Mouse (Mus musculus): Measurements from ENCODE around the gene Phgr1. TPM values are rescaled to one million over a fixed set of nuclear protein-coding genes. Genes with fewer than 3 reads are reported as not detected.

Phgr1 gene
- not detected in 2 replicates for polyA plus RNA-seq (2015; fragmentation: Nextera tagmentation; extraction: Ambion mirVana)

GRCm38 (mm10) chr2:118772158-118772874 is at the start of gene Phgr1:
Phgr1 (plus strand) TSS chr2:118772769.
- Histone ChIP-seq H3K4me3 (replicated peaks) (no peak within 1 kb of the TSS), H3K9me3 (replicated peaks) (no peaks in the 10 kb centered on the region), H3K9ac (no peak within 1 kb of the TSS)

GRCm38 (mm10) chr2:118723693-118724486 is 48.7 kb upstream of the Phgr1 start:
- Histone ChIP-seq H3K4me2 (0 out of 2 replicates have a peak overlapping the region, but pooled peaks have one; percentile 3), H3K4me1 (replicated peaks) (peaks cover 15% of the 10 kb centered on the region), H3K27ac (replicated peaks) (no peak overlapping the region), H3K27me3 (peaks cover 40% of the 10 kb centered on the region; the same call in 1 of the 2 replicates), H3K9me3 (replicated peaks) (no peaks in the 10 kb centered on the region), H3K4me3 (replicated peaks) (no peak overlapping the region), H3K9ac (no peak overlapping the region), H3K36me3 (replicated peaks) (no peaks in the 10 kb centered on the region)
- ATAC-seq (ENCODE audit: insufficient read depth): no peak
- WGBS (ENCODE audit: insufficient replicate concordance): 24% methylated on average over 15 of the region's 15 CpGs

More at GRCm38 (mm10) chr2:118772158-118772874, at the start of gene Phgr1:
- no peak within 1 kb of the TSS for H3K4me2 ChIP-seq
- H3K36me3 ChIP-seq (replicated peaks): no peaks in the 10 kb centered on the region
- 62% methylated on average over 6 of the region's 6 CpGs for WGBS (ENCODE audit: insufficient replicate concordance)
- H3K27ac ChIP-seq (replicated peaks): no peak within 1 kb of the TSS
- H3K4me1 ChIP-seq (replicated peaks): no peaks in the 10 kb centered on the region
- ATAC-seq (ENCODE audit: insufficient read depth): no peak
- peaks cover 29% of the 10 kb centered on the region for H3K27me3 ChIP-seq

- no peak overlapping the region for H3K4me2 ChIP-seq
- WGBS (ENCODE audit: insufficient replicate concordance): 50% methylated on average over 4 of the region's 4 CpGs
- no peaks in the 10 kb centered on the region for H3K36me3 ChIP-seq (replicated peaks)
- H3K27ac ChIP-seq (replicated peaks): no peak overlapping the region
- no peak overlapping the region for H3K4me3 ChIP-seq (replicated peaks)
- H3K9ac ChIP-seq: no peak overlapping the region
- ATAC-seq (ENCODE audit: insufficient read depth): no peak
- peaks cover 25% of the 10 kb centered on the region for H3K4me1 ChIP-seq (replicated peaks)
- no peaks in the 10 kb centered on the region for H3K9me3 ChIP-seq (replicated peaks)
- peaks cover 52% of the 10 kb centered on the region for H3K27me3 ChIP-seq
Measured at GRCm38 (mm10) chr2:118725511-118725910, 47.1 kb upstream of the Phgr1 start.

- Histone ChIP-seq H3K4me3 (replicated peaks) (peak overlapping the region; percentile 39), H3K9ac (no peak overlapping the region), H3K4me2 (peak overlapping the region; percentile 43; the same call in 1 of the 2 replicates), H3K36me3 (replicated peaks) (no peaks in the 10 kb centered on the region), H3K4me1 (replicated peaks) (peaks cover 25% of the 10 kb centered on the region), H3K27ac (replicated peaks) (no peak overlapping the region), H3K27me3 (peaks cover 59% of the 10 kb centered on the region), H3K9me3 (replicated peaks) (no peaks in the 10 kb centered on the region)
- 50% methylated on average over 2 of the region's 2 CpGs for WGBS (ENCODE audit: insufficient replicate concordance)
- no peak for ATAC-seq (ENCODE audit: insufficient read depth)
Measured at GRCm38 (mm10) chr2:118726873-118727272, 45.7 kb upstream of the Phgr1 start.

- Histone ChIP-seq H3K36me3 (replicated peaks) (no peaks in the 10 kb centered on the region), H3K27me3 (peaks cover 59% of the 10 kb centered on the region), H3K27ac (replicated peaks) (peak overlapping the region; percentile 56), H3K4me2 (peak overlapping the region; percentile 43), H3K4me1 (replicated peaks) (peaks cover 25% of the 10 kb centered on the region), H3K9ac (no peak overlapping the region), H3K4me3 (replicated peaks) (peak overlapping the region; percentile 39), H3K9me3 (replicated peaks) (no peaks in the 10 kb centered on the region)
- no peak for ATAC-seq (ENCODE audit: insufficient read depth)
- WGBS (ENCODE audit: insufficient replicate concordance): 4% methylated on average over 9 of the region's 9 CpGs
Measured at GRCm38 (mm10) chr2:118727911-118728310, 44.7 kb upstream of the Phgr1 start.

- H3K27me3 ChIP-seq: peaks cover 58% of the 10 kb centered on the region
- ATAC-seq (ENCODE audit: insufficient read depth): peak; percentile 6; the same call in 1 of the 2 replicates
- H3K9me3 ChIP-seq (replicated peaks): no peaks in the 10 kb centered on the region
- H3K4me3 ChIP-seq (replicated peaks): peak within 1 kb of the TSS; percentile 39
- H3K27ac ChIP-seq (replicated peaks): peak within 1 kb of the TSS; percentile 56
- 4% methylated on average over 7 of the region's 7 CpGs for WGBS (ENCODE audit: insufficient replicate concordance)
- H3K9ac ChIP-seq: no peak within 1 kb of the TSS
- peaks cover 23% of the 10 kb centered on the region for H3K4me1 ChIP-seq (replicated peaks)
- no peaks in the 10 kb centered on the region for H3K36me3 ChIP-seq (replicated peaks)
- H3K4me2 ChIP-seq: peak within 1 kb of the TSS; percentile 43
Measured at GRCm38 (mm10) chr2:118728337-118728736, 44.2 kb upstream of the Phgr1 start, which contains the start of gene Plcb2. Plcb2 (minus strand) TSS chr2:118728438.

GRCm38 (mm10) chr2:118729194-118729593 is 43.4 kb upstream of the Phgr1 start:
- no peak overlapping the region for H3K4me3 ChIP-seq (replicated peaks)
- 4% methylated on average over 4 of the region's 4 CpGs for WGBS (ENCODE audit: insufficient replicate concordance)
- no peaks in the 10 kb centered on the region for H3K9me3 ChIP-seq (replicated peaks)
- H3K4me1 ChIP-seq (replicated peaks): peaks cover 15% of the 10 kb centered on the region
- 0 out of 2 replicates have a peak, but pooled peaks have one; percentile 34 for ATAC-seq (ENCODE audit: insufficient read depth)
- H3K9ac ChIP-seq: no peak overlapping the region
- peaks cover 58% of the 10 kb centered on the region for H3K27me3 ChIP-seq
- peak overlapping the region; percentile 56 for H3K27ac ChIP-seq (replicated peaks)
- no peaks in the 10 kb centered on the region for H3K36me3 ChIP-seq (replicated peaks)
- no peak overlapping the region for H3K4me2 ChIP-seq

GRCm38 (mm10) chr2:118729816-118730621 is 42.5 kb upstream of the Phgr1 start:
- Histone ChIP-seq H3K9me3 (replicated peaks) (no peaks in the 10 kb centered on the region), H3K36me3 (replicated peaks) (no peaks in the 10 kb centered on the region), H3K27me3 (peaks cover 59% of the 10 kb centered on the region), H3K4me3 (replicated peaks) (no peak overlapping the region), H3K4me1 (replicated peaks) (peaks cover 13% of the 10 kb centered on the region; the same call in 1 of the 2 replicates), H3K27ac (replicated peaks) (no peak overlapping the region), H3K4me2 (no peak overlapping the region), H3K9ac (no peak overlapping the region)
- ATAC-seq (ENCODE audit: insufficient read depth): no peak
- 24% methylated on average over 8 of the region's 8 CpGs for WGBS (ENCODE audit: insufficient replicate concordance)

- Histone ChIP-seq H3K9me3 (replicated peaks) (no peaks in the 10 kb centered on the region), H3K27me3 (peaks cover 59% of the 10 kb centered on the region), H3K4me3 (replicated peaks) (no peak overlapping the region), H3K9ac (no peak overlapping the region), H3K4me2 (no peak overlapping the region), H3K27ac (replicated peaks) (no peak overlapping the region), H3K4me1 (replicated peaks) (peaks cover 13% of the 10 kb centered on the region; the same call in 1 of the 2 replicates), H3K36me3 (replicated peaks) (no peaks in the 10 kb centered on the region)
- no peak for ATAC-seq (ENCODE audit: insufficient read depth)
- 1% methylated on average over 3 of the region's 3 CpGs for whole genome bisulfite sequencing (ENCODE audit: insufficient replicate concordance)
Measured at GRCm38 (mm10) chr2:118730622-118730915, 42.0 kb upstream of the Phgr1 start.

GRCm38 (mm10) chr2:118731981-118732380 is 40.6 kb upstream of the Phgr1 start:
- 75% methylated on average over 5 of the region's 5 CpGs for WGBS (ENCODE audit: insufficient replicate concordance)

More at GRCm38 (mm10) chr2:118731981-118732380, 40.6 kb upstream of the Phgr1 start:
- no peak overlapping the region for H3K4me2 ChIP-seq
- H3K36me3 ChIP-seq (replicated peaks): no peaks in the 10 kb centered on the region
- no peak overlapping the region for H3K4me3 ChIP-seq (replicated peaks)
- no peak overlapping the region for H3K27ac ChIP-seq (replicated peaks)
- H3K9ac ChIP-seq: no peak overlapping the region
- H3K9me3 ChIP-seq (replicated peaks): no peaks in the 10 kb centered on the region
- no peak for ATAC-seq (ENCODE audit: insufficient read depth)
- H3K27me3 ChIP-seq: peaks cover 50% of the 10 kb centered on the region
- H3K4me1 ChIP-seq (replicated peaks): peaks cover 13% of the 10 kb centered on the region; the same call in 1 of the 2 replicates

All from liver, embryonic 15.5 days (tissue).